Mouse (Mus musculus) forebrain, embryonic 16.5 days (tissue): ENCODE results near the gene Ppp1r12b. TPM values are rescaled to one million over a fixed set of nuclear protein-coding genes. Genes with fewer than 3 reads are reported as not detected.

Source experiments
- ATAC-seq: fragments of 200-750 bp; cut with Nextera tagmentation; 2 replicates; pipeline ENCODE4 v1.8.0; 2017; ENCODE audit warnings: mild to moderate bottlenecking, moderate library complexity
- H3K27ac ChIP-seq: fragments of 300-500 bp; sonication (generic); 2 replicates; pipeline ENCODE4 v1.5.1; 2014; ENCODE audit warnings: low read length, control low read depth
- H3K27me3 ChIP-seq: fragments of 300-500 bp; sonication (generic); replicated peaks from 2 replicates; pipeline ENCODE4 v1.6.1; 2014; ENCODE audit warnings: low read length; ENCODE audit not compliant: control insufficient read depth, insufficient read depth
- H3K36me3 ChIP-seq: fragments of 300-500 bp; sonication (generic); 2 replicates; pipeline ENCODE4 v1.6.1; 2014; ENCODE audit not compliant: control insufficient read depth, insufficient read depth
- H3K4me1 ChIP-seq: fragments of 300-500 bp; sonication (generic); replicated peaks from 2 replicates; pipeline ENCODE4 v1.6.1; 2014; ENCODE audit warnings: low read length; ENCODE audit not compliant: control insufficient read depth, insufficient read depth
- H3K4me2 ChIP-seq: fragments of 300-500 bp; sonication (generic); 2 replicates; pipeline ENCODE4 v1.6.1; 2014; ENCODE audit warnings: mild to moderate bottlenecking, low read length, control low read depth
- H3K4me3 ChIP-seq: fragments of 300-500 bp; sonication (generic); replicated peaks from 2 replicates; pipeline ENCODE4 v1.5.1; 2014; ENCODE audit warnings: mild to moderate bottlenecking, low read length, control low read depth
- H3K9ac ChIP-seq: fragments of 300-500 bp; sonication (generic); replicated peaks from 2 replicates; pipeline ENCODE4 v1.6.1; 2014; ENCODE audit warnings: low read depth, low read length, control low read depth
- H3K9me3 ChIP-seq: fragments of 300-500 bp; sonication (generic); 2 replicates; pipeline ENCODE4 v1.6.1; 2016; ENCODE audit warnings: low read length; ENCODE audit not compliant: control insufficient read depth
- WGBS: fragments of 180-500 bp; shearing (Covaris S2); extraction: QIAGEN DNeasy Blood & Tissue Kit; methylation state at CpG from one replicate; pipeline ENCODE4 v1.1.7; 2014; 5-methylcytosine and 5-hydroxymethylcytosine counted together
- polyA plus RNA-seq: library from polyadenylated mRNA; unstranded; fragments of >200 nt; fragmentation: Nextera tagmentation; extraction: Ambion mirVana; gene quantifications from 2 replicates; pipeline ENCODE4 v1.2.1, GENCODE M21; 2015

Ppp1r12b gene
- polyA plus RNA-seq, 1 experiment from 2014 or later: 17.5 TPM

DNA sequence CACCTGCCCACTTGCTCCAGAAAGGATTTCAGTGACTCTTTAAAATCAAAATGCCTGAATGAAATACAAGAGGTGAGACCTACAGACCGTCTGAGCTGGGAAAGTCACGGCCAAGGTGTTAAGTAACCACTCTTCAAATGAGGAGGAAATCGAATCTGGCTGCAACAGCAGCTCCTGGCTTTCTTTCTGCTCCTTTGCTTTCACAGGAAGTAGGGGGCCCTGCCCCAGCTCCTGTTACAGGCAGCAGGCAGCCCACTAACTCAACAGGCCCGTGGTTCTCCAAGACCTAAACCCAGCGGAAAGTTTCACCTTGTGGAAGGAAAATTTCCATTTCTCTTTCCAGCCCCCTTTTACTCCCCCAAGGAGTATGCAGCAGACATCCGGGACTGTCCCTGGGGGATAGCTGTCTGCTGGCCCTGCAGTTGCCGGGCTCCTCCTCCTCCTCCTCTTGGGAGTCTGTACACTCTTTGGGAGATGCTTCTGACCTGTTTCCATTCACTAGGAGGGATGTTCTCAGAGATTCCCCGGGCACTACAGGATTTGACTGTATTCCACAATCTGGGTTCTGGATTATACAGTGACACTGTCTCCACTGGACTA is 36.4 kb upstream of the Ppp1r12b start:
- H3K4me1 ChIP-seq: peaks cover 4% of the 10 kb centered on the region; the same call in 1 of the 2 replicates
- H3K27ac ChIP-seq: no peak overlapping the region
- no peak overlapping the region for H3K4me2 ChIP-seq
- H3K27me3 ChIP-seq: peaks cover 4% of the 10 kb centered on the region; the same call in 1 of the 2 replicates
- no peak for ATAC-seq
- no peak overlapping the region for H3K4me3 ChIP-seq
- H3K36me3 ChIP-seq: no peaks in the 10 kb centered on the region
- WGBS: 57% methylated on average over 8 of the region's 8 CpGs
- no peak overlapping the region for H3K9ac ChIP-seq
- H3K9me3 ChIP-seq: no peaks in the 10 kb centered on the region

DNA sequence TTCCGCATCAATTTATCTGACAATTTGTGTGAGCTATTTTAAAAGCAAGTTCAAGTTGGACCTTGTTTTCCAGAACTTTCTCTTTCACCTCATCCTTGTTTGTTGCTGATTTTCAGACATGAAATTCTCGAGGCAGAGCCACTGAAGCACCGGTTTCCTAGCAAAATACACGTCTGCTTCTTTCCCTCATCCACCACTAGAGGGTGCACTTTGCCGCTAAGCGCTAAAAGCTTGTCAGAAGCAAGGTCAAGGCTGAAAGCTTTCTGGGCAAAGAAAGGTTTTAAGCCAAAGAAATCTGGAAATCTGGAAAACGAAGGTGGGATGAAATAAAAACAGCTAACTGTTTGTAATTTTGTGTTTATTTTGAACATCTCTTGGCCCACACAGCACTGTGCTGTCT is 33.6 kb upstream of the Ppp1r12b start:
- Histone ChIP-seq H3K4me2 (no peak overlapping the region), H3K9me3 (no peaks in the 10 kb centered on the region), H3K4me1 (0 out of 2 replicates have a peak, but pooled peaks cover 4% of the 10 kb centered on the region), H3K36me3 (no peaks in the 10 kb centered on the region), H3K4me3 (no peak overlapping the region), H3K27ac (no peak overlapping the region), H3K27me3 (peaks cover 4% of the 10 kb centered on the region; the same call in 1 of the 2 replicates), H3K9ac (no peak overlapping the region)
- 7% methylated on average over 7 of the region's 7 CpGs for WGBS
- ATAC-seq: no peak

DNA sequence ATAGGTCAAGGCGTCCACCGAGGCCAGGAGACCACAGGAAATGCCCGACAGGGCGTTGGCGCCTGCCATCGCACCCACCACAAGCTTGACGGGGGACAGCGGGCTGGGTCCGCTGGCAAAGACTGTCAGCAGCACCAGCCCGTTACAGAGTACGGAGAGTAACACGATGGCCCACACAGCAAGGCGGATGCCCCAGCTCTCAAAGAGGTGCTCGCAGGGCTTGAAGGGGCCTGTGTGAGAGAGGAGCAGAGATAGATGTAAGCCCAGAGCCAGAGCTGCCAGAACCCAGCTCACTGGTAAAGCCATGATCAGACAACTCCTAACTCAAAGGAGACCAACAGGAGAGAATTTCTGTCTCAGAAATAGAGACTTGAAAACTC is 32.2 kb upstream of the Ppp1r12b start:
- no peaks in the 10 kb centered on the region for H3K9me3 ChIP-seq
- H3K4me3 ChIP-seq: peak overlapping the region; percentile 53
- 0 out of 2 replicates have a peak, but pooled peaks cover 4% of the 10 kb centered on the region for H3K4me1 ChIP-seq
- H3K9ac ChIP-seq: peak overlapping the region; percentile 70
- H3K36me3 ChIP-seq: no peaks in the 10 kb centered on the region
- peaks cover 4% of the 10 kb centered on the region; the same call in 1 of the 2 replicates for H3K27me3 ChIP-seq
- WGBS: 8% methylated on average over 14 of the region's 14 CpGs
- no peak overlapping the region for H3K27ac ChIP-seq
- ATAC-seq: peak; percentile 32; the same call in 1 of the 2 replicates
- H3K4me2 ChIP-seq: peak overlapping the region; percentile 86

DNA sequence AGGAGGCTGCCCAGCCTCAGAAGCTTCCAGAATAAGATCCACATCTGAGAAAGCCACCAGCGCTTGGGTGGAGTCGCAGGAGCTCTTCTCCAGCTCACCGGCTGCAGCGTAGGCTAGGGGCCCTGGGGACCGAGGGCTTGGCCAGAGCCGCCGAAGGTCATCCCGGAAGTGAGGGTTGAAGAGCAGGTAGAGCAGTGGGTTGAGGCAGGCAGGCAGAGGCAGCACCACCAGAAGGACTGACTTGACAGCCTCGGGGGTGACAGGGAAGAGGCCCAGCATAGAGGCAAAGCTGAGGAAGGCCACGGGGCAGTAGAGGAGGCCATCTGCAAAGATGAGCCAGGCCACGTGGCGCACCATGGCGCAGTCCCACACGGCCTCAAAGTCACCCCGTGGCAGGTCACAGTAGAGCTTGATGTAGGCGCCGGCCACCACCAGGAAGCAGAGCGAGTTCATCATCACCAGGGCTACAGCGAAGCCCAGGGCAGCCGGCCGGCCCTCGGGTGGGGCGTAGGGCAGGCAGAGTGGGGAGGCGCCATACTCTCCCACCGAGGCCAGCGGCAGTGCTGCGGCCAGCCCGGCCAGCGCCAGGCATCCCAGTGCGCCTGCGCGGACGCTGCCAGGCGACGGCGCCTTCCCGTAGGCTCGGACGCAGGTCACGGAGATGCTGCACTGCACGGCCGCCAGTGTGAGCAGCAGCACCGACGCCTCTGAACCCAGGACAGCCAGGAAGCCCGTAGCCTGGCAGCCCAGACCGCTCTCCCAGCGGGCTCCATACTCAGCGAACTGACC is 31.6 kb upstream of the Ppp1r12b start:
- Histone ChIP-seq H3K9ac (peak overlapping the region; percentile 70), H3K9me3 (no peaks in the 10 kb centered on the region), H3K4me3 (peak overlapping the region; percentile 53), H3K27ac (no peak overlapping the region), H3K4me1 (0 out of 2 replicates have a peak, but pooled peaks cover 4% of the 10 kb centered on the region), H3K27me3 (peaks cover 4% of the 10 kb centered on the region; the same call in 1 of the 2 replicates), H3K36me3 (no peaks in the 10 kb centered on the region), H3K4me2 (peak overlapping the region; percentile 86)
- 31% methylated on average over 48 of the region's 48 CpGs for WGBS
- peak; percentile 83 for ATAC-seq

DNA sequence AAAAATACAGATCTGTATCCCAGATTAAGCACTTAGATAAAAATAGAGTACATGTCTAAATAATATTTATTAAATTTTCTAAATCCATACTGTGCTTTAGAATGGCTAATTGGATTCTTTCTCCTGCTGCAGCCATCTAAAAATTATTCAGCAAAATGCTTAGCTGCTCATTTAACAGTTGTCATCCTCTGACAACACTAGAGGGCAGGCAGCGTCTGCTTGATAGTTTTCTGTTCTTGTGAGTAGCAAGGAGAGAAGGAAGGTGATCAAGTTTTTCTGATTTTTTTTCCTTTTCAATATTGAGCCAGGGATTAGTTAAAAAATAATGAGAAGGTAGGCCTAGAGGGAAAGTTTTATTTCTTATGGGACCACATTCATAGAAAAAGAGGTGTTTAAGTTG is 17.2 kb upstream of the Ppp1r12b start:
- no peak overlapping the region for H3K4me2 ChIP-seq
- H3K27me3 ChIP-seq: no peaks in the 10 kb centered on the region
- H3K4me3 ChIP-seq: no peak overlapping the region
- no peaks in the 10 kb centered on the region for H3K9me3 ChIP-seq
- H3K4me1 ChIP-seq: no peaks in the 10 kb centered on the region
- 50% methylated on average over 1 of the region's 1 CpGs for WGBS
- H3K27ac ChIP-seq: no peak overlapping the region
- H3K9ac ChIP-seq: no peak overlapping the region
- no peak for ATAC-seq
- no peaks in the 10 kb centered on the region for H3K36me3 ChIP-seq

DNA sequence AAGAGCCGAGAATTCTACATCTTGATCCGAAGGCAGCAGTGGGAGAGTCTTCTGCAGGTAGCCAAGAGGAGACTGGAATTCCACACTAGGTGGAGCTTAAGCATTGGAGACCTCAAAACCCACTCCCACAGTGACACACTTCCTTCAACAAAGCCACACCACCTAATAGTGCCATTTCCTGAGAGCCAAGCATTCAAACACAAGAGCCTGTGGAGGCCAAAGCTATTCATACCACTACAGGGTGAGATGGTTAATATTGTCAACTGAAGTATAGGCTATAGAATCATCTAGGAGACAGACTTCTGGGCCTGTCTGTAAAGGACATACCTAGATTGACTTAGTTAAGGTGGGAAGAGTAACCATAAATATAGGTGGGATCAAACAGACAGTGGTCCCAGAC is 9.7 kb upstream of the Ppp1r12b start:
- H3K4me2 ChIP-seq: no peak overlapping the region
- H3K27ac ChIP-seq: no peak overlapping the region
- H3K9ac ChIP-seq: no peak overlapping the region
- H3K36me3 ChIP-seq: no peaks in the 10 kb centered on the region
- H3K4me3 ChIP-seq: no peak overlapping the region
- 0 out of 2 replicates have a peak, but pooled peaks cover 2% of the 10 kb centered on the region for H3K27me3 ChIP-seq
- 98% methylated on average over 2 of the region's 2 CpGs for WGBS
- H3K4me1 ChIP-seq: peaks cover 7% of the 10 kb centered on the region; the same call in 1 of the 2 replicates
- H3K9me3 ChIP-seq: no peaks in the 10 kb centered on the region
- ATAC-seq: no peak

DNA sequence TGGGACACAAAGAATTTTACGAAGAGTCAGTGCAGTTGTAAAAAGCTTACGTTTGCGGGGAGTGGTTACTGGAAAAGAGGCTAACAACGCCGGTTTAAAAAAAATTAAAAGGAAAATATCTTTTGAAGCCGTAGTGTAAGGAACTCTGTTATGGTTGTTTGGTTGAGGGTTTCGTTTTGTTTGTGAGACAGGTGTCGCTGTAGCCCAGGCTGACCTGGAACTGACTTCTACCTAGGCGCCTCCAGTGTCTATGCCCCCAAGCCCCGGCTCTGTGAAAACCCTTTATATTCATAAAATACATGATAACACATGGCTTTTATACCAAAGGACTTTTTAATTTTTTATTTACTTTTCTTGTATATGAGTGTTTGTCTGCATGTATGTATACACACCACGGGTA is 7.1 kb upstream of the Ppp1r12b start:
- 3% methylated on average over 11 of the region's 11 CpGs for WGBS
- Histone ChIP-seq H3K4me2 (peak overlapping the region; percentile 71), H3K9me3 (no peaks in the 10 kb centered on the region), H3K4me1 (peaks cover 7% of the 10 kb centered on the region; the same call in 1 of the 2 replicates), H3K27me3 (0 out of 2 replicates have a peak, but pooled peaks cover 2% of the 10 kb centered on the region), H3K9ac (peak overlapping the region; percentile 59), H3K36me3 (no peaks in the 10 kb centered on the region), H3K27ac (no peak overlapping the region), H3K4me3 (peak overlapping the region; percentile 69)
- peak; percentile 57 for ATAC-seq

DNA sequence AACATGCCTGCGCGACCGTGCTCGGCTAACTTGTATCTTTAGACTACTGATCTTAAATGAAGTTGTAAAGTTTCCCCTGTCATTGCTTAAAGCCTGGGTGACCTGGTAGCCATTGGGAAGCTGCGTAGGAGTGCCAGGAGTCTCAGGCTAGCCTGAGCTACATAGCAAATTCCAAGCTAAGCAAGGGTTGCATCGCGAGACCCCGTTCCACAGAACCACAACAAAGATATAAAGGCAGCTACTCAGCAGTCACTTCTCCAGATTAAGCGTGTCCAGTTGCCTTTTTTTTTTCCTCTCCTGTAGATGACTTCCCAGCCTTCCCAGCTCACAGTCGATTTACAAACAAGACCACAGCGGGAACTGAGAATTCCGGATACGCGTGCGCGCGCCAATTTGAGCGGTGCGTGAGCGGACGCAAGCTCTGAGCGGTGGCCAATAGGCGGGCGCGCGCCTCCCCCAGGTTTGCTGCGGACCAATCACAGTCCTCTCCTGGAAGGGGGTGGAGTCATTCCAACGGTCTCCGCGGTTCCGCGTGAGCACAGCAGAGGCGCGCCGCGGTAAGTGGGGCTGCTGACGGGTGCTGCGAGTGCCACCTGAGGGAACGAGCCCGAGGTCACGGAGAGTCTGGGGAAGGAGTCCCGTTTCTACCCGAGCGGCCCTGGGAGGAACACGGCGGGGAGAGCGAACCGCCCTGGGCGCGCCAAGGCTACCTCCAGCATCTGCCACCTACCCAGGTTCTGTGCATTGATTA is 6.5 kb upstream of the Ppp1r12b start, which contains the start of gene Ube2t:
Ube2t (plus strand) TSS at position 513 of the 751 bp plus-strand sequence.
- Histone ChIP-seq H3K9me3 (no peaks in the 10 kb centered on the region), H3K36me3 (no peaks in the 10 kb centered on the region), H3K9ac (peak within 1 kb of the TSS; percentile 59), H3K4me1 (peaks cover 7% of the 10 kb centered on the region; the same call in 1 of the 2 replicates), H3K4me3 (peak within 1 kb of the TSS; percentile 69), H3K27ac (no peak within 1 kb of the TSS), H3K4me2 (peak within 1 kb of the TSS; percentile 71), H3K27me3 (0 out of 2 replicates have a peak, but pooled peaks cover 2% of the 10 kb centered on the region)
- WGBS: 2% methylated on average over 50 of the region's 50 CpGs
- ATAC-seq: peak; percentile 100

DNA sequence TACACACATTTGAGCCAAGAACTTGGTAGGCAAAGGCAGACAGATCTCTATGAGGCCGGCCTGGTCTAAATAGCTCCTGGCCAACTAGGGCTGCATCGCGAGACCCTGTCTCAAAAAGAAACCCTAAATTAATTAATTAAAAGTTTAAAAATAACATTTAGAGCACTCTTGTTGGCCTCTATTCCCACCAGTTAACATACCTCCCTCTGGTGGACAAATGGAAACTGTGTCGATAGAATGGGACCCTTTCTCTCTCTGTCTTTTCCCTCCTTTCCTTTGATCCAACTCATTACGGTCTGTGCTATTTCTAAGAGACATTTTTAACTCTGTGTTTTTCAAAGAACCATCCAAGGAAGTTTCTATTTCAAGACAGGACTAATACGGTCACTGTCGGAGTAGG is 4.9 kb upstream of the Ppp1r12b start:
- Histone ChIP-seq H3K4me1 (peaks cover 7% of the 10 kb centered on the region; the same call in 1 of the 2 replicates), H3K9me3 (no peaks in the 10 kb centered on the region), H3K36me3 (no peaks in the 10 kb centered on the region), H3K9ac (no peak overlapping the region), H3K4me3 (no peak overlapping the region), H3K4me2 (no peak overlapping the region), H3K27ac (no peak overlapping the region), H3K27me3 (0 out of 2 replicates have a peak, but pooled peaks cover 2% of the 10 kb centered on the region)
- WGBS: 55% methylated on average over 7 of the region's 7 CpGs
- no peak for ATAC-seq
